Mouse (Mus musculus) spleen, adult 2 months (tissue): ENCODE data around the gene Hs6st3.

Source experiments
- CTCF ChIP-seq: fragments of 200-500 bp; IDR thresholded peaks from 2 replicates; pipeline ENCODE4 v1.5.1; 2011; ENCODE audit warnings: mild to moderate bottlenecking, inconsistent platforms; ENCODE audit not compliant: insufficient read depth, insufficient read length, insufficient replicate concordance; ENCODE audit errors: extremely low read depth
- POLR2A ChIP-seq: fragments of 200-500 bp; IDR thresholded peaks from 2 replicates; pipeline ENCODE4 v1.6.1; 2011; ENCODE audit warnings: low read depth, low read length, inconsistent platforms

- no peak for TF ChIP-seq CTCF
- TF ChIP-seq POLR2A = no peak
These were observed 118.9 kb downstream of the Hs6st3 start for GRCm38 (mm10) chr14:119257072-119257471.
